Mouse (Mus musculus): ENCODE data around the gene Rai1. TPM values are rescaled to one million over a fixed set of nuclear protein-coding genes. Genes with fewer than 3 reads are reported as not detected.

Rai1 gene
- total RNA-seq, 2 experiments from 2014 or later, result 23.4 to 24.4 TPM

DNA sequence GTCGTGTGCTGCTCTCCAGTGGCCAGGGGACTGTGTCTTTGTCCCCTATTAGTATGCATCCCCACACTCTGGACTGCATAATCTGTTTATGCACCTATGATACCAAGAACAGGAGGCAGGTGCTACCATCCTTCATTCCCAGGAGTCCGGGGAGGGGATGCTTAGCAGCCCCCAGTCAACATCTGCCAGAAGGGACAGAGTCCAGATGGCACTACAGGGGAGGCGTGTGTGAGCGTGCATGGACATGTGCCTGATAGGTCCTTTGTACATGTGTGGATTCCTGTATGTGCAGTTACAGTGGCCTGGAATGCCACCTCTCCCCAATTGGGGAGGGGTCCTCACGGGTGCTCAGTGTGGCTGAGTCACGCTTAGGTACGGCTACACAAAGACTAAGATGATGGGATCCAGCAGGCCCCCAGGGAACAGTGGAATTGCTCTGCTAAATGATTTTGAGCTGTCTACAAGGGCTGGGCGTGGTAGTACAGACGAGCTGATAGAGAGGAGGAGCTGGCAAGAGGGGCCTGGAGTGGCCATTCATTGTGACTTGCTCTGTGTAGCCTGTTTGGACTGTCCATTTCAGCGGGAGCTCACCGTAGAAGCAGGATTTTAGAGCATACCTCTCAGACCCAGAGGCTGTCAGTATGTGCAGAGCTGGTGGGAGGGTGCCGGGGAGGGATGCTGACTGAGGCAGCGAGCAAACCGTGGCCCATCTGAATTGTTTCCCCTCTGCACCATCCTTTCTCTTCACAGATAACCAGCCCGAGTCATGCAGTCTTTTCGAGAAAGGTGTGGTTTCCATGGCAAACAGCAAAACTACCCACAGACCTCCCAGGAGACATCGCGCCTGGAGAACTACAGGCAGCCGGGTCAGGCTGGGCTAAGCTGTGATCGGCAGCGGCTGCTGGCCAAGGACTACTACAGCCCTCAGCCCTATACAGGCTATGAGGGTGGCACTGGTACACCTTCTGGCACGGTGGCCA lies 79.8 kb downstream of the Rai1 start:
- intact Hi-C loops (cut with DNase I), result no loop called here
- no peak for DNase-seq (ENCODE audit: low spot score)

DNA sequence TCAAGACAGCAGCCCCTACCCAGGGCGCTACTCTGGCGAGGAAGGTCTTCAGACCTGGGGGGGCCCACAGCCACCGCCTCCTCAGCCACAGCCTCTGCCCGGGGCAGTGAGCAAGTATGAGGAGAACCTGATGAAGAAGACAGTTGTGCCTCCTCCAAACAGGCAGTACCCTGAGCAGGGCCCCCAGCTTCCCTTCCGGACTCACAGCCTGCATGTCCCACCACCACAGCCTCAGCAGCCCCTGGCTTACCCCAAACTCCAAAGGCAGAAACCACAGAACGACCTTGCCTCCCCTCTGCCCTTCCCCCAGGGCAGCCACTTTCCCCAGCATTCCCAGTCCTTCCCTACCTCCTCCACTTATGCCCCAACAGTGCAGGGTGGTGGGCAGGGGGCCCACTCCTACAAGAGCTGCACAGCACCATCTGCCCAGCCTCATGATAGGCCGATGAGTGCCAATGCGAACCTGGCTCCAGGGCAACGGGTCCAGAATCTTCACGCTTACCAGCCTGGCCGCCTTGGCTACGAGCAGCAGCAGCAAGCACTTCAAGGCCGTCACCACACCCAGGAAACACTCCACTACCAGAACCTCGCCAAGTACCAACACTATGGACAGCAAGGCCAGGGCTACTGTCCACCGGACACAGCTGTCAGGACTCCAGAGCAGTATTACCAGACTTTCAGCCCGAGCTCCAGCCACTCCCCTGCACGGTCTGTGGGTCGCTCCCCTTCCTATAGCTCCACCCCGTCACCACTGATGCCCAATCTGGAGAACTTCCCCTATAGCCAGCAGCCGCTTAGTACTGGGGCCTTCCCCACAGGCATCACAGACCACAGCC lies 80.8 kb downstream of the Rai1 start:
- intact Hi-C loops (cut with DNase I), result no loop called here
- DNase-seq (ENCODE audit: low spot score), result no peak

DNA sequence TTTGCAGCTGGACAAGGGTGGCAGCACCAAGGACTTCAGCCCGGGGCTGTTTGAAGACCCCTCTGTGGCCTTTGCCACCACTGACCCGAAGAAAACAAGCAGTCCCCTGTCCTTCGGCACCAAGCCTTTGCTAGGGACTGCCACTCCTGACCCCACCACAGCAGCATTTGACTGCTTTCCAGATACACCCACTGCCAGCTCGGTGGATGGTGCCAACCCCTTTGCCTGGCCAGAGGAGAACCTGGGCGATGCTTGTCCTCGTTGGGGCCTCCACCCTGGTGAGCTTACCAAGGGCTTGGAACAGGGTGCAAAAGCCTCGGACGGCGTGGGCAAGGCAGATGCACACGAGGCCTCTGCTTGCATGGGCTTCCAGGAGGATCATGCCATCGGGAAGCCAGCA lies 82.3 kb downstream of the Rai1 start:
- intact Hi-C loops (cut with DNase I), result no loop called here
- DNase-seq (ENCODE audit: low spot score), result no peak

DNA sequence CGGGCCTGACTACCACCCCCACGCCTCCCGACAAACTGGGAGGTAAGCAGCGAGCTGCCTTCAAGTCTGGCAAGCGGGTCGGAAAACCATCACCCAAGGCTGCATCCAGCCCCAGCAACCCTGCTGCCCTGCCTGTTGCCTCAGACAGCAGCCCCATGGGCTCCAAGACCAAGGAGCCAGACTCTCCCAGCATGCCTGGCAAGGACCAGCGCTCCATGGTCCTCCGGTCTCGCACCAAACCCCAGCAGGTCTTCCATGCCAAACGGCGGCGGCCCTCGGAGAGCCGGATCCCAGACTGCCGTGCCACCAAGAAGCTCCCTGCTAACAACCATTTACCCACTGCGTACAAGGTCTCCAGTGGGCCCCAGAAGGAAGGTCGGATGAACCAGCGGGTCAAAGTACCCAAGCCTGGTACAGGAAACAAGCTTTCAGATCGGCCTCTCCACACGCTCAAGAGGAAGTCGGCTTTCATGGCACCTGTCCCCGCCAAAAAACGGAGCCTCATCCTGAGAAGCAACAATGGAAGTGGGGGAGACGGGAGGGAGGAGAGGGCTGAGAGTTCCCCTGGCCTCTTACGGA lies 83.6 kb downstream of the Rai1 start:
- intact Hi-C loops (cut with DNase I), result no loop called here
- DNase-seq (ENCODE audit: low spot score), result no peak

DNA sequence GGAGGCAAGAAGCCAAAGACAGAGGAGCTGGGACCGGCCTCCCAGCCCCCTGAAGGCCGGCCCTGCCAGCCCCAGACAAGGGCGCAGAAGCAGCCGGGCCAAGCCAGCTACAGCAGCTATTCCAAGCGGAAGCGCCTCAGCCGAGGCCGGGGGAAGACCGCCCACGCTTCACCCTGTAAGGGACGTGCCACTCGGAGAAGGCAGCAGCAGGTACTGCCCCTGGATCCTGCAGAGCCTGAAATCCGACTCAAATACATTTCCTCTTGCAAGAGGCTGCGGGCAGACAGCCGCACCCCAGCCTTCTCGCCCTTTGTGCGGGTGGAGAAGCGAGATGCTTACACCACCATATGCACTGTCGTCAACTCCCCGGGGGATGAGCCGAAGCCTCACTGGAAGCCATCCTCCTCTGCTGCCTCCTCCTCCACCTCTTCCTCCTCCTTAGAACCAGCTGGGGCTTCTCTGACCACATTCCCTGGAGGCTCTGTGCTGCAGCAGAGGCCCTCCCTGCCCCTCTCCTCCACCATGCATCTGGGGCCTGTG lies 84.8 kb downstream of the Rai1 start:
- intact Hi-C loops (cut with DNase I), result no loop called here
- DNase-seq (ENCODE audit: low spot score), result peak; percentile 54

DNA sequence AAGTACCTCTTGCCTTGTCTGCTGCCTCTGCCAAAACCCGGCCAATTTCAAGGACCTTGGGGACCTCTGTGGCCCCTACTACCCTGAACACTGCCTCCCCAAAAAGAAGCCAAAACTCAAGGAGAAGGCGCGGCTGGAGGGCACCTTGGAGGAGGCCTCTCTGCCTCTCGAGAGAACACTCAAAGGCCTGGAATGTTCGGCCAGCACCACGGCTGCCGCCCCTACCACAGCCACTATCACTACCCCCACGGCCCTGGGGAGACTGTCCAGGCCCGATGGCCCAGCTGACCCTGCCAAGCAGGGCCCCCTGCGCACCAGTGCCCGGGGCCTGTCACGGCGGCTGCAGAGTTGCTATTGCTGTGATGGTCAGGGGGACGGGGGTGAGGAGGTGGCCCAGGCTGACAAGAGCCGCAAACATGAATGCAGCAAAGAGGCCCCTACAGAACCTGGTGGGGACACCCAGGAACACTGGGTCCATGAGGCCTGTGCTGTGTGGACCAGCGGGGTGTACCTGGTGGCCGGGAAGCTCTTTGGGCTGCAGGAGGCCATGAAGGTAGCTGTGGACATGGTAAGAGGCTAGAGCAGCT lies 85.3 kb downstream of the Rai1 start:
- intact Hi-C loops (cut with DNase I), result no loop called here
- DNase-seq (ENCODE audit: low spot score), result no peak

DNA sequence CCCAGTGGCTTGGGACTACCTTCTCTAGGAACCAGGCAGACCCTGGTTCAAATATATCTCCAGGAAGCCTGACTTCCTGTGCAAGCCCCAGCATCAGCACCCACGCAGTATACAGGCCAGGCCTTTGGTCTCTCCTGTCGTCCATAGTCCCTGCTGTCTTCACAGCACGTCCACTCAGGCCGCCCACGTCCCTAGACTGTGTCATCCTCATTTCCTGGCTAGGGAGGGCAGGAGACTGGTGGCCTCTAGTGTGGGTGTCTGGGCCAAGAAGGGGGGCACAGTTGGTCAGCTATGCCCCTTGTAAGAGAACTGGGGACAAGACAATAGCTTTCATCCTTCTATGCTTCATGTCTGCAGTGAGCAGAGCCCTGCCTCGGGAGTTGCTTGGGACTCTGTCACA lies 87.7 kb downstream of the Rai1 start:
- DNase-seq (ENCODE audit: low spot score), result no peak
- intact Hi-C loops (cut with DNase I), result no loop called here

DNA sequence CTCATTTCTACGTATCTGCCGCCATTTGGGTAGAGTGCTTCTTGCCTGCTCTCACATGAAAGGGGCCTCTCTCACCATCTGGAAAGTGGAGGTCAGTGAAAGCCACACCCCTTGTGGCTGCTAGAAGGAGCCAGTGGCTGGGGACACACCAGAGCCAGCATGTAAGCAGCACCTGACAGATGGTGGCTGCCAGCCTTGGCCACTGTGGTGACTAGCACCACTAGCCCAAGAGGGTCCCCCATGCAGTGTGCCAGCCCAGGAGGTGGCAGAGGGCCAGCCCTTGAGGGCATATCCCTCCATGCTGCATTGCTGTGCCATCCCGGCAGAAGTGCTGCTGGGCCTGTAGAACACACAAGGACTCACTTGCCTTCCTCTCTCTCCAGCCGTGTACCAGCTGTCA lies 88.7 kb downstream of the Rai1 start:
- DNase-seq (ENCODE audit: low spot score), result no peak
- intact Hi-C loops (cut with DNase I), result no loop called here

DNA sequence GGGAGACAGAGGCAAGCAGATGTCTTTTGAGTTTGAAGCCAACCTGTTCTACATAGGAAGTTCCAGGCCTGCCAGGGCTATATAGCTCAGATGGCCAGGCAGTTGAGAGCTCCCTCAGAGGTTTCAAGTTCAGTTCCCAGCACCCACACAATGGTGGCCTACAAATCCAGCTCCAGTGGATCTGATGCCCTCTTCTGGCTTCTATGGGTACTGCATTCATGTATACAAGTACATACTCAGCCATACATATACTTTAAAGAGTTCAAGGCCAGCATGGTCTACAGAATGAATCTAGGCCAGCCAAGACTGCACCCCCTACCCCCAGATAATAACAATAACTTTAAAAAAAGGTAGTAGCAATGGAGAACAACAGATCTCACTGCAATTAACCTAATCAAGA lies 90.3 kb downstream of the Rai1 start:
- intact Hi-C loops (cut with DNase I), result no loop called here
- DNase-seq (ENCODE audit: low spot score), result no peak

DNA sequence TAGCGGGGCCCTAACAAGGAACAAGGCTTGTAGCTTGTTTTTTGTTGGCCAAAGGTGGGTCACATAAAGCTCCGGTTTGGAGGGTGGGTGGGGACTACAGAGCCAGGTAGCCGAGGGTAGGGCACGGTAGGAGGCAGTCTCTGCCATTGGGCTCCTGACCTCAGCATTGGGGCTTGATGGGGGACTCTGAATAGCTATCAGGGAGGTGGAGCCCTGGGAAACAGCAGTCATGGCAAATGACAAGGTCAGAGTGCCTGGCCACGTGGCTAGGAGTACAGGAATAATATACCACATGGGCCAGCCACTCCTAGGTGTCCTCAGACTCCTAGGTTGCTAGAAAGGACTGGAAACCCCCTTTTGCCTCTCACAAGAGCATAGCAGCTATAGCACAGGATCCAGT lies 91.5 kb downstream of the Rai1 start:
- DNase-seq (ENCODE audit: low spot score), result no peak
- intact Hi-C loops (cut with DNase I), result loop anchor here (2.0 kb wide), 1 partner anchor 92 kb away; the partner anchor contains the start of gene Rai1

DNA sequence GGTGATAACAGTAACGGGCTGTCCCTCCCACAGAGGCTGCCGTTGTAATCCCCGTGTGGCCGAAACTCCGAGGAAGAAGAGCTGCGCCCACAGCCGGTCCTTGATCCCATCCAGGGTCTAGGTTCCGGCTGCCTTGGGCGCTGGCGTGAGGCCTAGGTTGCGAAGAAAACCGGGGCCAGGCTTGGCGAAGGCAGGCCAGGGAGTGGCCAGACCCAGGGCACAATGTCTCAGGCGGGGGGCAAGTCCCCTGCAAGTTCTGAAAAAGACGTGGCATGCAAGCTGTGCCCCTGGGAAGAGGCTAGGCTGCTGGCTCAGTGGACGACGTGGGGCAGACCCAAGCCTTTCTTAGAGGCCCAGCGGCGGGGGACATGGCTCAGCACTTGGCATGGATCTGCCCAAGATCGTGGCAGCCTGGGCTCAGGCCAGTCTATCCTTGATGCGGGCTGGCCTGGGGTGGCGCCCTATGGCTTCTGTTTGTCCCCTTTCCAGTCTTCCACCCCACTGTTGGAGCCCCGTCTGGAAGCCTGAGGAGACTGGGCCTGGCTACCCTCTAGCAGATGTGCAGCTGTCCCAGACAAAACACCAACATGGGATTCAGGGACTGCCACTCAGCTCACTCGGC lies 93.3 kb downstream of the Rai1 start:
- no peak for DNase-seq (ENCODE audit: low spot score)
- intact Hi-C loops (cut with DNase I), result loop anchor here (2.0 kb wide), 2 partner anchors 93 to 95 kb away; partner anchors contain the start of gene Rai1

DNA sequence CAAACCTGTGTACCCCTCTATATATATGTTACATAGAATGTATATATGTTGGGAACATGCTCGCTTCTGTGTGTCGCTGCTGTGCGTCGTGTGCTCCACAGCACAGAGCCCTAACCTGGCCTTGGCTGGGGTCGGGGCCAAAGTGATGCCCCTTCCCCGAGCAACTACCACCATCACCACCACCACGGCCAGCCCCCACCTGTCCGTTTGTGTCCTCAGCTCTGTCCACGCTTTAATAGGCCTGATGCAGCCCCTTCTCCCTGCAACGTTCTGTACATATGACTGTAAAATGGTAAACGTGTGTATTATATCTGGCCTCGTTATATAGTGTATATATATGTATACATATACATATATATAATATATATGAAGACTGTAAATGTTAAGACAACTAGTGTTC lies 93.8 kb downstream of the Rai1 start:
- intact Hi-C loops (cut with DNase I), result loop anchor here (2.0 kb wide), 1 partner anchor 94 kb away; no protein-coding TSS in a partner anchor

DNA sequence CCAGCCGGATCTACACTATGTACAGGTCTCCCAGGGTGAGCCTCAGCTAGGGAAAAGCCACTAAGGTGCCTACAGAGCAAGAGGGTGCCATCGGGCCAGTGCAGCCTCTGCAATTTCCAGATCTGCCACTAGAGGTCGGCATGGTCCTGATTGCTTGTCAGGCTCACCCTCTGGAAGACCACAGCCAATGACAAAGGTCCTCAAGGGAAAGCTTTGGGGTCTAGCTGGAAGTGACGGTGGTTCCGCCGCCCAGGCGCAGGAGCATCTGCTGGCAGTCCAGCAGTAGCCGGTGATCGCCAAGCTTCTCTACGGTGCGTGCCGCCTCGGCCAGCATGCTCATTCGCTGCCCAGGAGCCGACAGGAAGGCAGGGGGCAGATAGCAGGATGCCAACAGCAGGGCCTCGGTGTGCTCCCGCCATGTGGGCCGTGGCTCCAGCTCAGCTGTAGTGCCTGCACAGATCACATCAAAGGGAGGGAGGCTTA lies 94.9 kb downstream of the Rai1 start:
- intact Hi-C loops (cut with DNase I), result loop anchor here (1.0 to 5.0 kb wide), 3 partner anchors 53 to 213 kb away; no protein-coding TSS in a partner anchor
- DNase-seq (ENCODE audit: low spot score), result peak; percentile 72

More for the DNA sequence above, 93.8 kb downstream of the Rai1 start:
- DNase-seq (ENCODE audit: low spot score), result no peak

DNA sequence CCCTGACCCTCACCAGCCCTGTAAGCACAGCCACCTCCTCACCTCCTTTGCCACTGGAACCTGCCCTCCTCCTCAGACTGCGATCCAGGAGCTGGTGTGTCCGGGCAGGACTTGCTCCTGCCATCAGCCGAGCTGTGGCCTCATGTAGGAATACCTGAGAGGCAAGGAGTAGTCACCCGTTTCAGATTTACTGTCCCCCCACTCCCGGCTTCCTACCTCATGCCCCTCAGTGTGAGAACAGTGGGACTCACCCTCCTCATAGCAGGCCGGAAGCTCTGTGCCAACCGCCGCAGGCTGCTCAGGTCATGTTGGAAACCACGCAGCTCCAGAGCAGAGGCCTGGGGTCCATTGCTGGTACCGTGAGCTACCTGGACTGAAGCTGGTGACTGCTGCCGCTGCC lies 95.6 kb downstream of the Rai1 start:
- no peak for DNase-seq (ENCODE audit: low spot score)
- intact Hi-C loops (cut with DNase I), result loop anchor here (1.0 to 5.0 kb wide), 2 partner anchors 52 to 212 kb away; no protein-coding TSS in a partner anchor

DNA sequence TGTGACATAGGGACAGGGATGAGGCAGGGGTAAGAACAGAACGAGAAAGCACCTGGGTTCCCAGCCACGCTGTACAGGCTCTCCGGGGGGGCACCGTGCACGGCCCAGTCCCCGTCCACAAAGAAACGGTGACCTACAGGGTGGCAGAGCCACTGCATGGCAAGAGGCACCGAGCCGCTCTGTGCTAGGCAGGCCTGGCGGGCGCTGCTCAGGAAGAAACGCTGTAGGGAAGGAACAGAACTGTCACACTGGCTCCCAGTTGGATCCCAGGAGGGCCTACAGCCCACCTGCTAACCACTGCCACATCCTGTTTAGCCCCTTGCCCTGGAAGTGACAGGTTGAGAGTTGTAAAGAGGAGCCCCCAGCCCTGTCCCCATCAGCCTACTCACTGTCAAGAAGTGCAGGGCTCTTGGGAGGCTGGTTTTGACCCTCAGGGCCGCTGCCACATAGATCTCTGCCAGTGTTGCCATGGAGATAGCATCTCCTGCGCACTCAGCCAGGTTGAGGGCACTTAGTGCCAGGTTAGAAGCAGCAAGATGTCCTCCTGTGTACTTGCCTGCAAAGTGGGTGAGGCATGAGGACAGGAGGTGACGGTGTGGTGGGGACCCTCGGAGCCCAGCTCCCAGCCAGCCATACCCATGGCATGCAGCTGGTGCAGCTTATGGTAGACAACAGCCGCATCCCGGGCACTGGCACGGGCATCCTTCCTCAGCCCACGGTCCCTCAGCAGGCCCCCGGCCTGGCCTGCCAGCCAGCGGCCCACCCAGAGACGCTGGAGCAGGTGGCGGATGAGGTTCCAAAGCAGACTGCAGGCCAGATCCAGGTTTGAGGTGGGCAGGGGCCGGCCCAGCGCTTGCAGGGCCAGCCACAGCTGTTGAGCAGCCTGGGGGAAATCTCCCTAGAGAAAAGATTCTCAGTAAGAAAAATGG lies 98.2 kb downstream of the Rai1 start:
- intact Hi-C loops (cut with DNase I), result loop anchor here (5.0 kb wide), 1 partner anchor 49 kb away; no protein-coding TSS in a partner anchor
- DNase-seq (ENCODE audit: low spot score), result no peak

DNA sequence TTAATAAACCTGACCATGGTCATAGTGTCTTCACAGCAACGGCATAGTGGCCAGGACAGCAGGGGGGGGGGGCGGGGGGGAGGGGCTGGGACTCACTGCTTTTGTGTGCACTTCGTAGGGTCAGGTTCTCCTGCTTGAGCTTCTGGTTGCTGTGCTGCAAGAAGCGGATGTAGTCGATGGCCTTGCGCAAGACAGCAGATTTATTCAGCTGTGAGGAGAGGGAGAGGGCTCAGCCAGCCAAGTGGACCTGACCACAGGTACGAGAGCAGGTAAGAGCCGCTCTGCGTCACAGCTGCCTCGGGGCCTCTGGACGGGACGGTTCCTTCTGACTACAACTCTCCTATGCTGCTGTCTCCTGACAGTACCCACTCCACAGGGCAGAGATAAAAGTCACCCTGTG lies 100.2 kb downstream of the Rai1 start:
- intact Hi-C loops (cut with DNase I), result no loop called here
- no peak for DNase-seq (ENCODE audit: low spot score)

DNA sequence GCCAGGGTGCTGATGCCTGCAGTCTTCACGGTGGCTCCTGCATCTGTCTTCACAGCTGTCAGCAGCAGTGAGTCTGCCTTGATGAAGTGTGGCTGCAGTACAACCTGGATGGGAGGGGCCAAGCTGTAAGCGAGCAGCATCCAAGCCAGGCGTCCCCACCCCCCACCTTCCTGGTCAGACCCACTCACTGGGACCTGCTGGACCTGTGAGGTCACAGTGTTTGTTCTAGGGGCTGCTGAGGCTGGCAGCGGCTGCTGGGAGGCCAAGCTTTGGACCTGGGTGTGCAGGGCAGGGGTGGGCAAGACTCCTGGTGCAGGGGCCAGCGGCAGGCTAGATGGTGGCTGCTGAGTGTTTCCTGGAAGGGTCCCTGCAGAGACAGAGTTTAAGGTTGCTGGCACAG lies 101.4 kb downstream of the Rai1 start:
- intact Hi-C loops (cut with DNase I), result no loop called here
- DNase-seq (ENCODE audit: low spot score), result no peak

DNA sequence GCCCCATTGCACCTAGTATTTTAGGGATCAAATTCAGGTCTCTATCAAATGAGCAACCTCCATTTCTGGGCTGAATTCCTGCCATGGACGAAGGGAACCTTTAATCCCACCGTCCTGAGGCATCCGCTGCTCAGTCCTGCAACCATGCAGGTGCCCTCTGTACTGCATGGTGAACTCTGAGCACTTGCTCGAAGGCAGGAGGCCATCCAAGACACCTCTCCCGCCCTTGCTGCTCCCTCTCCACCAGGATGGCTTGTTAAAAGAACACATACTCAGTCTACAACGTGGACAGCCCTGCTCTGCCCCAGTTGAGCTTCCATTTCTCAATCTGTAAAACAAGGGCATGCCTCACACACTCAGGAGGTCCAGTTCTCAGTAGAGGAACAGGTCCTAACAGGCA lies 103.4 kb downstream of the Rai1 start:
- intact Hi-C loops (cut with DNase I), result no loop called here
- no peak for DNase-seq (ENCODE audit: low spot score)
